Mouse (Mus musculus): Measurements from ENCODE around the gene Ptgds. TPM values are rescaled to one million over a fixed set of nuclear protein-coding genes. Genes with fewer than 3 reads are reported as not detected.

Gene Ptgds
- polyA plus RNA-seq, 1 experiment from 2014 or later, result 134 TPM

GRCm38 (mm10) chr2:25434292-25434691 lies 35.6 kb downstream of the Ptgds start:
- WGBS, result 86% methylated on average over 8 of the region's 8 CpGs
- ATAC-seq (replicated peaks; ENCODE audit: insufficient number of reproducible peaks, insufficient read depth, low FRiP score, low read depth), result no peak
- H3K9ac ChIP-seq, result no peak overlapping the region

DNA sequence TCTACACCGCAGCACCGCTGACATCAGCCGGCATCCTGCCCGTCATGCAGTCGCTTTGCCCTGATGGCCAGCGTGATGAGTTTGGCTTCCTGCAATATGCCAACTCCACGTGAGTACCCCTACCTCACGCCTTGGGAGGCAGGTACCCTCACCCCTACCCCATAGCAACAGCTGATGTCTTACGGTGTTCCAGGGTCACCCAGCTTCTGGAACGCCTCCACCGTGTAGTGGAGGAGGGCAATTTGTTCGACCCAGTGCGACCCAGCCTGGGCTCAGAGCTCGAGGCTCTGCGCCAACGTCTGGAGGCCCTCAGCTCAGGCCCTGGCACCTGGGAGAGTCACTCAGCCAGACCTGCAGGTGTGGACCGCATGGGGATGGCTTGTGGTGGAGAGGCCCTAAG lies 36.7 kb downstream of the Ptgds start:
- Histone ChIP-seq H3K27ac (no peak overlapping the region), H3K4me1 (replicated peaks) (peaks cover 16% of the 10 kb centered on the region), H3K9me3 (replicated peaks) (no peaks in the 10 kb centered on the region), H3K36me3 (no peaks in the 10 kb centered on the region; the same call in 1 of the 2 replicates), H3K4me3 (no peak overlapping the region), H3K4me2 (no peak overlapping the region), H3K27me3 (peaks cover 9% of the 10 kb centered on the region; the same call in 1 of the 2 replicates), H3K9ac (no peak overlapping the region)
- 82% methylated on average over 17 of the region's 17 CpGs for WGBS
- ATAC-seq (replicated peaks; ENCODE audit: insufficient number of reproducible peaks, insufficient read depth, low FRiP score, low read depth), result no peak

More at GRCm38 (mm10) chr2:25434292-25434691, 35.6 kb downstream of the Ptgds start:
- H3K27ac ChIP-seq, result no peak overlapping the region
- no peaks in the 10 kb centered on the region; the same call in 1 of the 2 replicates for H3K36me3 ChIP-seq
- no peak overlapping the region for H3K4me3 ChIP-seq
- peaks cover 10% of the 10 kb centered on the region for H3K4me1 ChIP-seq (replicated peaks)
- H3K4me2 ChIP-seq, result no peak overlapping the region
- H3K9me3 ChIP-seq (replicated peaks), result no peaks in the 10 kb centered on the region
- peaks cover 9% of the 10 kb centered on the region; the same call in 1 of the 2 replicates for H3K27me3 ChIP-seq

DNA sequence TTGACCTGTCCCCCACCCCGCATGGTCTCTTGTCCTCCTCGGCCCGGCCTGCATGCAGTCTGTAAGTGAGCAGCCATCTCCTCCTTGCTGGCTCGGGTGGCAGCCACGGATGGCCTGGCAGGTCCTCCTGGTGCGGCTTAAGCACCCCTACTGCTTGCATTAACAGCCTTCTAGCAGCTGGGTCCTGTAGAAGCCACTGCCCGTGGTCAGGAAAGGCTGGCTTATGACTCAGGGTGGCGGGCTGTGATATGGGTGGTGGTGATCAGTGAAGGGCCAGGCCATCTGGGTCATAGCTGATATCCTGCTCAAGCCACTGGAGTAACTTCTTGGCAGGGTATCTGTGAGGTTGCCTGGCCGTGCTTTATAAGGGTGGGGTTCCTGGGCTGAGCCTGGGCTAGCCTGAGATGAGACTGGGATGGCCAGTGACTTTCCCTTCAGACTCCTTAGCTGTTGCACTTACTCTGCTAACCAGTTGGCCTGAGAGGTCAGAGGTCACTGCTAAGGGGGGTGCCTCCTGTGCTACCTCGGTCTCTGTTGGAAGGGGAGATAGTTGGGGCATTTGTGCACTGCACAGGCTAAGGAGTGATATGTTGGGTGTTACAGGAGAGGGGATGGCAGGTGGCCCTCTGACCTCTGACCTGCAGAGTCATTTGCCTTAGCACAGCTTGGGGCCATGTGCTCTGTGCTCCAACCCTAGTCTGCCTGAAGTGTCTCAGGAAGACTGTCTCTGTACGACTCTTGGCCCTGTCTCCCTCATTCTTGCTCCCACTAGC lies 37.3 kb downstream of the Ptgds start:
- Histone ChIP-seq H3K9ac (no peak overlapping the region), H3K27me3 (peaks cover 9% of the 10 kb centered on the region; the same call in 1 of the 2 replicates), H3K4me2 (no peak overlapping the region), H3K9me3 (replicated peaks) (no peaks in the 10 kb centered on the region), H3K27ac (no peak overlapping the region), H3K36me3 (no peaks in the 10 kb centered on the region; the same call in 1 of the 2 replicates), H3K4me1 (replicated peaks) (peaks cover 16% of the 10 kb centered on the region), H3K4me3 (no peak overlapping the region)
- 69% methylated on average over 11 of the region's 11 CpGs for WGBS
- ATAC-seq (replicated peaks; ENCODE audit: insufficient number of reproducible peaks, insufficient read depth, low FRiP score, low read depth), result no peak

GRCm38 (mm10) chr2:25431308-25431855 lies 38.5 kb downstream of the Ptgds start:
- no peak overlapping the region for H3K4me2 ChIP-seq
- no peak overlapping the region for H3K4me3 ChIP-seq
- H3K27me3 ChIP-seq, result peaks cover 13% of the 10 kb centered on the region
- 82% methylated on average over 6 of the region's 6 CpGs for WGBS
- no peak overlapping the region for H3K9ac ChIP-seq
- peaks cover 16% of the 10 kb centered on the region for H3K4me1 ChIP-seq (replicated peaks)
- no peak for ATAC-seq (replicated peaks; ENCODE audit: insufficient number of reproducible peaks, insufficient read depth, low FRiP score, low read depth)
- no peaks in the 10 kb centered on the region for H3K9me3 ChIP-seq (replicated peaks)
- H3K36me3 ChIP-seq, result no peaks in the 10 kb centered on the region
- H3K27ac ChIP-seq, result no peak overlapping the region

DNA sequence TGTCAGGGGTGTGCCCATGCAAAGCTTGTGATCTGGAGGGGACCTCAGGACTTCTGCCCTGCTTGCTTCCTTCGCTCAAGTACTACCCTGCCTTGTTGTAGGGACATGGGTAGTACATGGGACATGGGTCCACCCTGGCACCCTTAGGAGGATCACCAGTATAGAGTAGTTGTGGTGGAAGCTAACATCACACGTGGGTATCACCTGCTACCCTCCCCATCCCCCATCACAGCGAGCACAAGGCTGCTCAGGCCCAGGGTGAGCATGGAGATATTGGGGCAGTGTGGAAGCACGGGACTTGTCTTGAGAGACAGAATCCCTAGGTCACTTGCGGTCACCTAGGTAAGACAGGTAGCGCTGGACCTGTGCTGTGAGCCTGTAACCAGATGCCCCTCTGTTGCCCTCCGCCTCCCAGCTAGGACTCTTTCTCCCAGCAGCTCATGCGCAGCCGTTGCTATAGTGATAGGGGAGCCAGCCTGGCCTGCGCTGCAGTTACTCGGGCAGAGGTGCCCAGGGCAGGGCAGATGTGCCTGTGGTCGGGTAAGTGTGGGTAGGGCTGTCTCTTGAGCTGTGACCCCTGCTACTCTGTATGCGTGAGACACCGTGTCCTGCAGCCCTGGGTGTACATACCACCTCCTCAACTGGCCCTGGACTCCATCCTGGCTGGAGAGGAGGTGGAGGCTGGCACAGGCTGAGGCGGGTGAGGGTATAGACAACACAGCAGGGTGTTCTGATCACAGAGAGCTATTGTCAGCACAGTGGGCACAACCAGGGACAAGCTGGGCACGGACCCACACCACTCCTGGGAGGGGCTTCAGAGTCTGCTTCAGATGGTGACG lies 39.2 kb downstream of the Ptgds start:
- 72% methylated on average over 17 of the region's 17 CpGs for WGBS
- no peak for ATAC-seq (replicated peaks; ENCODE audit: insufficient number of reproducible peaks, insufficient read depth, low FRiP score, low read depth)
- H3K4me3 ChIP-seq, result no peak overlapping the region

DNA sequence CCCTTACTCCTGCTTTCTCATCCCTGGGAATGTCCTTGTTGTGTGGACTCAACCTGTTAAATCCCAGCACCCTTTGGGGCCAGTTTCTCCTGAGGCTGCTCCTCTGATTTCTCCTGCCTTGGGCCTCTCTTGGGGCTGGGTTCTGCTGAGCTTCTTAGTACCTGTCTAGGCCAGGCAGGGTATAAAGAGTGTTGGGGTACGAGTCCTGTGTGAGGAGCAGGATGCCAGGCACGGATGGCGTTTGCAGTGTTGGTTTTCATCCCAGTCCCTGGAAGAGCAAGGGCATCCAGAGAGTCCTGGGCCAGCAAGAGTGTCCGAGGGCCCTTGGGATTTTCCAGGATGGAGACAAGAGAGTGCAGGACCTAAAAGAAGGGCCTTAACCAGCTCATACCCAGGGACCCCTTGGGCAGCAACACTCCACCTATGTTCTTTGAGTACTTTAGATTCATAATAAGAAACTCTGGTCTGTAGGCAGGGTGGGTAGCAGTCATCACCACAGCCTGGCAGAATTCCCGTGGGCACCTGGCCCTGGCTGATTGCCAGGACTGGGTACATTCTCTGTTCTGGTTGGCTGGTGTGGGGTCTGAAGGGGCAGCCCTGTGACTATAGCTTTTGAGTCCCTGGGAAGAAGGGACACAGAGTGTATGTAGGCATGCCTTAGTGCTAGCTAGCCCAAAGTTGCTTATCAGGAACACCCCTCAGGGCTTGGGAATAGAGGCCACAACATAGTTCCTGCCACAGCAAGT lies 40.2 kb downstream of the Ptgds start:
- H3K27ac ChIP-seq, result no peak overlapping the region
- H3K4me1 ChIP-seq (replicated peaks), result peaks cover 16% of the 10 kb centered on the region
- H3K36me3 ChIP-seq, result no peaks in the 10 kb centered on the region
- H3K27me3 ChIP-seq, result peaks cover 31% of the 10 kb centered on the region
- peak overlapping the region; percentile 95 for H3K4me2 ChIP-seq
- H3K4me3 ChIP-seq, result peak overlapping the region; percentile 71
- no peaks in the 10 kb centered on the region for H3K9me3 ChIP-seq (replicated peaks)
- no peak for ATAC-seq (replicated peaks; ENCODE audit: insufficient number of reproducible peaks, insufficient read depth, low FRiP score, low read depth)
- WGBS, result 67% methylated on average over 5 of the region's 5 CpGs
- H3K9ac ChIP-seq, result peak overlapping the region; percentile 83; the same call in 1 of the 2 replicates

More for the DNA sequence above, 39.2 kb downstream of the Ptgds start:
- Histone ChIP-seq H3K4me1 (replicated peaks) (peaks cover 16% of the 10 kb centered on the region), H3K27me3 (peaks cover 21% of the 10 kb centered on the region), H3K9ac (no peak overlapping the region), H3K4me2 (no peak overlapping the region), H3K36me3 (no peaks in the 10 kb centered on the region), H3K9me3 (replicated peaks) (no peaks in the 10 kb centered on the region), H3K27ac (no peak overlapping the region)

GRCm38 (mm10) chr2:25428442-25429236 lies 41.2 kb downstream of the Ptgds start, which contains the start of gene Abca2:
TSS of gene Abca2 (plus strand) at chr2:25428703.
- H3K27me3 ChIP-seq, result peaks cover 40% of the 10 kb centered on the region
- H3K4me2 ChIP-seq, result peak within 1 kb of the TSS; percentile 95
- under 1% methylated on average over 88 of the region's 89 CpGs for WGBS
- H3K9ac ChIP-seq, result peak within 1 kb of the TSS; percentile 83
- H3K4me3 ChIP-seq, result peak within 1 kb of the TSS; percentile 71
- no peaks in the 10 kb centered on the region for H3K36me3 ChIP-seq
- peak within 1 kb of the TSS; percentile 54 for H3K27ac ChIP-seq
- peaks cover 16% of the 10 kb centered on the region for H3K4me1 ChIP-seq (replicated peaks)
- no peaks in the 10 kb centered on the region for H3K9me3 ChIP-seq (replicated peaks)
- ATAC-seq (replicated peaks; ENCODE audit: insufficient number of reproducible peaks, insufficient read depth, low FRiP score, low read depth), result peak; percentile 93

DNA sequence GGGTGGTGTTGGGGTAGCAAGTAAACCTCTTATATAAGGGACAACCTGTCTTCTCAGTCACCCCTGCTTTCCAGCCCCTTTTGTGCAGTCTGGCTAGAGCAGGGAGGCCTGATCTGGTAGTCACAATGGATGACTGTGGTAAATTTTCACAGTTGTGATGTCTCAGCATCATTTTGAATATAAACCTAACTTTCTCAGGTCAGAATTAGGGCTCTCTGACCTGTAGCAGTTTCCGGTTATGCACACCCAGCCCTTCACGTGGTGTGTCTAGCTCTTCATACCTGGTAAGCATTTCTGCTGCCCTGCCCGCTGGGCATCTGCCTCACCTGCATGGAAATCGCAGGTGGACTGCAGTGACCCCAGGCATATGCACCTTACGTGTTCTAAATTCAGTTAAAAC lies 42.6 kb downstream of the Ptgds start:
- Histone ChIP-seq H3K36me3 (no peaks in the 10 kb centered on the region), H3K4me1 (replicated peaks) (peaks cover 22% of the 10 kb centered on the region), H3K4me2 (no peak overlapping the region), H3K4me3 (no peak overlapping the region), H3K9me3 (replicated peaks) (no peaks in the 10 kb centered on the region), H3K27ac (no peak overlapping the region), H3K27me3 (peaks cover 53% of the 10 kb centered on the region), H3K9ac (no peak overlapping the region)
- ATAC-seq (replicated peaks; ENCODE audit: insufficient number of reproducible peaks, insufficient read depth, low FRiP score, low read depth), result no peak
- 87% methylated on average over 5 of the region's 5 CpGs for WGBS

DNA sequence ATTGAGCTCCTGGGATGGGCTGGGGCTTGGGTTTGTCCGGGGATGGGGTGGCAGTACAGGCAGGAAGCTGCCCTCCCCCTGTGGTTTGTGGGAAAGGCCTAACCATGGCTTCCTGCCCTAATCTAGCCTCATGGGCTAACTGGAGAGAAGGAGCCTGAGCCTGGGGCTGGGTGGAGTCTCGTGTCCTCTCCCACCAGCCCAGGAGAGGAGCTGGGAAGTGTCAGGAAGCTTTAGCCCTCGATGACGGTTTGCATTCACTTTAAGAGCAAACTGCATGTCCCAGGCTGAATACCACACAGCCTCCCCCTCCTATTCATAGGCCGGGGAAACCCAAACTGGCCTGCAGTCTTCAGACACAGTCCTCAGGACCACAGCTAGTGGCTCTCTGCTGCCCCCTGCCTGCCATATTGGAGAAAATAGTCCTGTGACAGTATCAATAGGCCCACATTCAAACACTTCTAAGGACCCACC lies 43.1 kb downstream of the Ptgds start:
- Histone ChIP-seq H3K9me3 (replicated peaks) (no peaks in the 10 kb centered on the region), H3K4me3 (no peak overlapping the region), H3K27ac (no peak overlapping the region), H3K27me3 (peaks cover 53% of the 10 kb centered on the region), H3K4me2 (no peak overlapping the region), H3K36me3 (no peaks in the 10 kb centered on the region), H3K9ac (no peak overlapping the region), H3K4me1 (replicated peaks) (peaks cover 22% of the 10 kb centered on the region)
- 29% methylated on average over 5 of the region's 5 CpGs for WGBS
- ATAC-seq (replicated peaks; ENCODE audit: insufficient number of reproducible peaks, insufficient read depth, low FRiP score, low read depth), result no peak

- Histone ChIP-seq H3K9me3 (replicated peaks) (no peaks in the 10 kb centered on the region), H3K27ac (no peak overlapping the region), H3K4me2 (no peak overlapping the region), H3K9ac (no peak overlapping the region), H3K27me3 (peaks cover 49% of the 10 kb centered on the region), H3K36me3 (no peaks in the 10 kb centered on the region), H3K4me1 (replicated peaks) (peaks cover 22% of the 10 kb centered on the region), H3K4me3 (no peak overlapping the region)
- 40% methylated on average over 27 of the region's 27 CpGs for WGBS
- ATAC-seq (replicated peaks; ENCODE audit: insufficient number of reproducible peaks, insufficient read depth, low FRiP score, low read depth), result no peak
Measured at GRCm38 (mm10) chr2:25425481-25425880, 44.4 kb downstream of the Ptgds start.
